Comparison of ENCODE assay signal across 17 mouse cellular contexts in genomic region chr16:43935892-43936291, GRCm38 (mm10). TPM values are rescaled to one million over a fixed set of nuclear protein-coding genes. Genes with fewer than 3 reads are reported as not detected.
DNase-seq lines count a peak whose midpoint lies in the region; ATAC-seq and TF ChIP-seq lines count a peak whose summit lies in the region.
"Had no signal": no experiment of that assay in that cellular context is flagged by ENCODE, and none has a peak within 500 bp of the region (broad histone marks: within the 10 kb centered on the region; RNA-seq: fewer than 3 reads in every experiment).

No protein-coding gene starts in this region.

- H3K27me3 ChIP-seq in lung, embryonic 14.5 days (ENCODE audit: insufficient read depth, low read length) = no peaks in the 10 kb centered on the region
- H3K27me3 ChIP-seq in kidney, embryonic 15.5 days = no peaks in the 10 kb centered on the region
- H3K27me3 ChIP-seq: hindbrain, embryonic 13.5 days had no signal

- WGBS in lung, embryonic 14.5 days = 55% methylated on average over 3 of the region's 3 CpGs
- WGBS in kidney, embryonic 15.5 days = 78% methylated on average over 3 of the region's 3 CpGs

- no peaks in the 10 kb centered on the region for H3K36me3 ChIP-seq in lung, embryonic 14.5 days (ENCODE audit: insufficient read depth)
- H3K36me3 ChIP-seq in kidney, embryonic 15.5 days = no peaks in the 10 kb centered on the region
- H3K36me3 ChIP-seq: hindbrain, embryonic 13.5 days had no signal

- no peak for DNase-seq in frontal cortex, postnatal 14 days (ENCODE audit: low spot score in 2 of 2)
- peak; percentile 13 for DNase-seq in lung, embryonic 14.5 days
- DNase-seq in lung, postnatal 25 days (ENCODE audit: low spot score) = no peak
- DNase-seq in brain, adult 2 months (ENCODE audit: low read depth, low spot score) = peak; percentile 60
- peak; percentile 14 for DNase-seq in brain, embryonic 14.5 days (ENCODE audit: low read depth)
- DNase-seq: adrenal gland, adult 2 months; adrenal gland, postnatal 25 days; cerebellum, adult 11 months; forebrain, postnatal 0 days; gastrocnemius, postnatal 36 days; heart, adult 18-20 months; heart, postnatal 10 days had no signal

- TF ChIP-seq CTCF in lung, embryonic 14.5 days (IDR thresholded peaks at IDR 0.05; ENCODE audit: low read depth) = no peak
- no peak for TF ChIP-seq CTCF in brain, embryonic 14.5 days (IDR thresholded peaks at IDR 0.05; ENCODE audit: borderline replicate concordance, extremely low read depth, insufficient read depth, insufficient read length)

- H3K9ac ChIP-seq in lung, embryonic 14.5 days = no peak overlapping the region
- H3K9ac ChIP-seq in kidney, embryonic 15.5 days = no peak overlapping the region
- H3K9ac ChIP-seq: forebrain, postnatal 0 days; hindbrain, embryonic 13.5 days had no signal

- peak; percentile 69 for ATAC-seq in frontal cortex, adult (ENCODE audit: low TSS enrichment)
- ATAC-seq in lung, embryonic 14.5 days (ENCODE audit: insufficient read depth) = 0 out of 2 replicates have a peak, but pooled peaks have one; percentile 54
- ATAC-seq in kidney, embryonic 15.5 days (replicated peaks; ENCODE audit: low FRiP score) = no peak
- ATAC-seq: forebrain, postnatal 0 days; hindbrain, postnatal 0 days had no signal

- no peaks in the 10 kb centered on the region for H3K9me3 ChIP-seq in lung, embryonic 14.5 days (ENCODE audit: low read depth, low read length)
- H3K9me3 ChIP-seq in kidney, embryonic 15.5 days (replicated peaks) = no peaks in the 10 kb centered on the region
- H3K9me3 ChIP-seq: heart, embryonic 10.5 days; hindbrain, embryonic 13.5 days had no signal

- TF ChIP-seq POLR2A in brain, embryonic 14.5 days (IDR thresholded peaks at IDR 0.05; ENCODE audit: borderline replicate concordance, extremely low read depth, insufficient read depth, insufficient read length, poor library complexity, severe bottlenecking) = no peak

- H3K4me1 ChIP-seq in lung, embryonic 14.5 days (ENCODE audit: insufficient read depth) = peaks cover 10% of the 10 kb centered on the region
- H3K4me1 ChIP-seq in kidney, embryonic 15.5 days = no peaks in the 10 kb centered on the region
- H3K4me1 ChIP-seq: heart, embryonic 10.5 days had no signal

- no peak overlapping the region for H3K4me2 ChIP-seq in lung, embryonic 14.5 days
- H3K4me2 ChIP-seq in kidney, embryonic 15.5 days = no peak overlapping the region
- H3K4me2 ChIP-seq: hindbrain, embryonic 13.5 days had no signal

- no peak overlapping the region for H3K4me3 ChIP-seq in lung, embryonic 14.5 days (ENCODE audit: low read depth, low read length)
- no peak overlapping the region for H3K4me3 ChIP-seq in kidney, embryonic 15.5 days (replicated peaks)
- H3K4me3 ChIP-seq: heart, embryonic 10.5 days; hindbrain, embryonic 13.5 days had no signal

- no peak overlapping the region for H3K27ac ChIP-seq in lung, embryonic 14.5 days (ENCODE audit: low read depth)
- no peak overlapping the region for H3K27ac ChIP-seq in kidney, embryonic 15.5 days
- H3K27ac ChIP-seq: heart, embryonic 10.5 days; hindbrain, embryonic 13.5 days; hindbrain, postnatal 0 days had no signal

RNA-seq across cellular contexts. Expression of gene Qtrt2, which starts 9.3 kb away (rescaled TPM):
- polyA plus RNA-seq in lung, embryonic 14.5 days (2014; fragmentation: Nextera tagmentation; extraction: Ambion mirVana) = 39.5 and 43.0 TPM in 2 replicates
- polyA plus RNA-seq in brain, embryonic 14.5 days (2012; rRNA removed) = 39.0 and 51.1 TPM in 2 replicates
- 30.3 and 34.5 TPM in 2 replicates for polyA plus RNA-seq in kidney, embryonic 15.5 days (2015; fragmentation: Nextera tagmentation; extraction: Ambion mirVana)

RNA-seq across cellular contexts. Expression of gene Zdhhc23, which starts 43.7 kb away (rescaled TPM):
- 2.1 TPM in 2 replicates for polyA plus RNA-seq in lung, embryonic 14.5 days (2014; fragmentation: Nextera tagmentation; extraction: Ambion mirVana)
- 2.5 and 3.6 TPM in 2 replicates for polyA plus RNA-seq in brain, embryonic 14.5 days (2012; rRNA removed)
- 1.7 and 1.9 TPM in 2 replicates for polyA plus RNA-seq in kidney, embryonic 15.5 days (2015; fragmentation: Nextera tagmentation; extraction: Ambion mirVana)

RNA-seq across cellular contexts. Expression of gene Ccdc191, which starts 46.3 kb away (rescaled TPM):
- 7.6 and 10.5 TPM in 2 replicates for polyA plus RNA-seq in lung, embryonic 14.5 days (2014; fragmentation: Nextera tagmentation; extraction: Ambion mirVana)
- 2.1 and 3.5 TPM in 2 replicates for polyA plus RNA-seq in brain, embryonic 14.5 days (2012; rRNA removed)
- 15.2 and 16.7 TPM in 2 replicates for polyA plus RNA-seq in kidney, embryonic 15.5 days (2015; fragmentation: Nextera tagmentation; extraction: Ambion mirVana)

Comparison
In these comparisons a context has a peak if more than half of its experiments do, and no peak if none do; other contexts are left out.
1. DNase-seq: peak in lung, embryonic 14.5 days (single experiment), brain, adult 2 months (single experiment) and brain, embryonic 14.5 days (single experiment); none in frontal cortex, postnatal 14 days (0 of 2) and lung, postnatal 25 days (single experiment).